Mouse (Mus musculus) testis, adult 2 months (tissue): ENCODE results near the gene Ccndbp1. TPM values are rescaled to one million over a fixed set of nuclear protein-coding genes. Genes with fewer than 3 reads are reported as not detected.
"Not testable (repeated sequence)": the region's sequence is repeated elsewhere in the genome, so short reads cannot be mapped to it uniquely, and the experiment has no call there.

Experiments used
- H3K27ac ChIP-seq: fragments of 200-500 bp; 2 replicates; pipeline ENCODE4 v1.5.1; 2012; ENCODE audit warnings: low read depth, low read length; ENCODE audit not compliant: control insufficient read depth, insufficient read depth
- H3K27me3 ChIP-seq: fragments of 200-500 bp; 2 replicates; pipeline ENCODE4 v1.6.1; 2012; ENCODE audit warnings: mild to moderate bottlenecking, low read length, moderate library complexity; ENCODE audit not compliant: control insufficient read depth, insufficient read depth
- H3K36me3 ChIP-seq: fragments of 200-500 bp; 2 replicates; pipeline ENCODE4 v1.6.1; 2012; ENCODE audit warnings: mild to moderate bottlenecking, low read length; ENCODE audit not compliant: control insufficient read depth, insufficient read depth
- H3K4me1 ChIP-seq: fragments of 200-500 bp; 2 replicates; pipeline ENCODE4 v1.6.1; 2012; ENCODE audit warnings: low read length; ENCODE audit not compliant: control insufficient read depth, insufficient read depth
- H3K4me3 ChIP-seq: fragments of 200-500 bp; 2 replicates; pipeline ENCODE4 v1.5.1; 2012; ENCODE audit warnings: low read depth, mild to moderate bottlenecking, low read length, moderate library complexity, mixed read lengths; ENCODE audit not compliant: control insufficient read depth
- CTCF ChIP-seq: fragments of 200-500 bp; IDR thresholded peaks from 2 replicates; pipeline ENCODE4 v1.5.1; 2012; ENCODE audit warnings: low read depth, mild to moderate bottlenecking, inconsistent platforms, low read length, moderate library complexity; ENCODE audit not compliant: control insufficient read depth, insufficient read depth, insufficient replicate concordance
- POLR2A ChIP-seq: fragments of 200-500 bp; IDR thresholded peaks from 2 replicates; pipeline ENCODE4 v1.6.1; 2012; ENCODE audit warnings: low read depth, mild to moderate bottlenecking, inconsistent platforms, low read length, moderate library complexity; ENCODE audit not compliant: control insufficient read depth
- polyA plus RNA-seq: library from polyadenylated mRNA; depleted of rRNA; stranded (reverse); fragments of >200 nt; gene quantifications from 2 replicates; pipeline ENCODE4 v1.2.3, GENCODE M21; 2012

Gene Ccndbp1
- polyA plus RNA-seq, 1 experiment: 11.0 TPM

GRCm38 (mm10) chr2:120971766-120972165, 36.4 kb upstream of the Ccndbp1 start:
- Histone ChIP-seq H3K4me3 (no peak overlapping the region), H3K36me3 (no peaks in the 10 kb centered on the region), H3K27me3 (no peaks in the 10 kb centered on the region), H3K27ac (no peak overlapping the region), H3K4me1 (peaks cover 2% of the 10 kb centered on the region)
- no peak for TF ChIP-seq CTCF
- no peak for TF ChIP-seq POLR2A

GRCm38 (mm10) chr2:120972257-120972656, 35.9 kb upstream of the Ccndbp1 start:
- H3K4me1 ChIP-seq, H3K27me3 ChIP-seq, H3K27ac ChIP-seq, H3K36me3 ChIP-seq, H3K4me3 ChIP-seq: not testable (repeated sequence)

GRCm38 (mm10) chr2:120972964-120973363, 35.2 kb upstream of the Ccndbp1 start:
- H3K4me1 ChIP-seq: peaks cover 8% of the 10 kb centered on the region
- H3K27me3 ChIP-seq: no peaks in the 10 kb centered on the region
- no peaks in the 10 kb centered on the region for H3K36me3 ChIP-seq
- H3K27ac ChIP-seq: no peak overlapping the region
- TF ChIP-seq POLR2A (no peak), CTCF (no peak)
- H3K4me3 ChIP-seq: no peak overlapping the region

GRCm38 (mm10) chr2:120976308-120976707, 31.9 kb upstream of the Ccndbp1 start:
- no peak for TF ChIP-seq CTCF
- no peak for TF ChIP-seq POLR2A
- Histone ChIP-seq H3K36me3 (no peaks in the 10 kb centered on the region), H3K27me3 (no peaks in the 10 kb centered on the region), H3K4me1 (peaks cover 10% of the 10 kb centered on the region), H3K4me3 (no peak overlapping the region), H3K27ac (no peak overlapping the region)

GRCm38 (mm10) chr2:120976990-120977925, 30.9 kb upstream of the Ccndbp1 start, which contains the start of gene Tmem62:
Tmem62 (plus strand) TSS chr2:120977017.
- no peak for TF ChIP-seq CTCF
- peak; percentile 10; the same call in 1 of the 2 replicates for TF ChIP-seq POLR2A
- Histone ChIP-seq H3K4me3 (peak within 1 kb of the TSS; percentile 95), H3K4me1 (peaks cover 10% of the 10 kb centered on the region), H3K27ac (peak within 1 kb of the TSS; percentile 88), H3K27me3 (no peaks in the 10 kb centered on the region), H3K36me3 (no peaks in the 10 kb centered on the region)

GRCm38 (mm10) chr2:120977926-120978692, 30.1 kb upstream of the Ccndbp1 start:
- Histone ChIP-seq H3K4me1 (peaks cover 10% of the 10 kb centered on the region), H3K4me3 (peak overlapping the region; percentile 95), H3K36me3 (no peaks in the 10 kb centered on the region), H3K27me3 (no peaks in the 10 kb centered on the region), H3K27ac (peak overlapping the region; percentile 88)
- TF ChIP-seq POLR2A (no peak), CTCF (no peak)

- TF ChIP-seq POLR2A (no peak), CTCF (no peak)
- Histone ChIP-seq H3K27me3 (no peaks in the 10 kb centered on the region), H3K36me3 (no peaks in the 10 kb centered on the region), H3K4me1 (peaks cover 7% of the 10 kb centered on the region), H3K27ac (no peak overlapping the region), H3K4me3 (no peak overlapping the region)
Measured at GRCm38 (mm10) chr2:120978693-120979037, 29.5 kb upstream of the Ccndbp1 start.
